Mouse (Mus musculus) layer of hippocampus, adult 2 months (tissue): Measurements from ENCODE around the gene Gm15127. TPM values are rescaled to one million over a fixed set of nuclear protein-coding genes. Genes with fewer than 3 reads are reported as not detected.
"Not testable (repeated sequence)": the region's sequence is repeated elsewhere in the genome, so short reads cannot be mapped to it uniquely, and the experiment has no call there.

Experiments
- DNase-seq, 2 experiments: peaks; one replicate each; pipeline ENCODE4 v3.0.0; 2022; ENCODE audit warnings: low spot score in 2 of 2
- H3K27ac ChIP-seq: fragments of 200-600 bp; 2 replicates; pipeline ENCODE4 v1.8.1; 2022
- H3K4me3 ChIP-seq: fragments of 200-600 bp; 2 replicates; pipeline ENCODE4 v1.8.1; 2022; ENCODE audit warnings: mild to moderate bottlenecking
- long read RNA-seq, 2 experiments: library from polyadenylated mRNA; stranded (forward); transcript quantifications; one replicate each; pipeline ENCODE4 v2.0.0; 2021; ENCODE audit warnings: borderline mapping rate in 2 of 2
- total RNA-seq, 2 experiments: library from RNA; stranded (reverse); gene quantifications; 2 replicates each; pipeline ENCODE4 v1.2.3; 2021

Gene Gm15127
- not detected for total RNA-seq
- long read RNA-seq, experiment 1, result 0 reads
- long read RNA-seq, experiment 2, result 0 reads

DNA sequence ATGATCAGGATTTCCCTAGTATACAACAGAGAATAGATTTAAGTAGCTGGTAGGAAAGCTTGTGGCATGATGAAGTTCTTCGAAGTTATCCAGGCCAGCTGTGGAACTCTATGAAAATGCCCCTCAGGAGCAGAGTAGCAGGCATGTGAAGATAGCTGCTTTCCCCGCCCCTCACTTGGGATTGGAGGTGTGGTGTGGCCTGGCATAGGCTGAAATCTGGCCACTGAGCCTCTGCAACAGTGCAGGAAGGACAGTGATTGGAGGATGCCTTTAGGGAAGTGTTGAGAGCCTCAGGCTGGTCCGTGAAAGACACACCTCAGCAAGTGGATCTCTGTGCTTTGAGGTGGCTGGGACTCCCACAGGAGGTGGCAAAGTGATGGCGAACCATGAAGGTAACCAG is at the start of gene Gm15127:
Gene Gm15127, plus strand, starts transcription at position 301 of the 400 bp plus-strand sequence.
- not testable (repeated sequence) for H3K27ac ChIP-seq, H3K4me3 ChIP-seq, DNase-seq

DNA sequence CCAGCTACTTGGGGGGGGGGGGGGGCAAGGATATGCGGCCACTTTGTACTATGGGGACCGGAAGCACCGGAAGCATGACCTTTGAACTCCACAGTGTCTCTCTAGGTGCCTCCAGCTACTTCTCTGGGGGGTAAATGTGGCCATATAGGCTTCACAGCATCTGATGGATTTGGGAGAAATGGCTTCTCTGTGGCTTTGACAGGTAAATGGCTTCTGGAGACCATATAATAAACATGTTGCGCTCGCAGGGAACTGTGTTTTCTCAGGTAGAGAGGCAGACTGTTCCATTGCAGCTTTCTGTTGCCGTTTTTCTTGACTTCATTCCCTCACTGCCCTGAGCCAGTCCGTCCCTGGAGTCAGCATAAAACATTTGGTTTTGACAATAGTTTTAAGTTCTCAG is 48.3 kb upstream of the Gm15127 start, which contains the start of gene Gm8334:
Gene Gm8334, minus strand, starts transcription at position 101 of the 400 bp plus-strand sequence.
- not testable (repeated sequence) for H3K27ac ChIP-seq, DNase-seq, H3K4me3 ChIP-seq

DNA sequence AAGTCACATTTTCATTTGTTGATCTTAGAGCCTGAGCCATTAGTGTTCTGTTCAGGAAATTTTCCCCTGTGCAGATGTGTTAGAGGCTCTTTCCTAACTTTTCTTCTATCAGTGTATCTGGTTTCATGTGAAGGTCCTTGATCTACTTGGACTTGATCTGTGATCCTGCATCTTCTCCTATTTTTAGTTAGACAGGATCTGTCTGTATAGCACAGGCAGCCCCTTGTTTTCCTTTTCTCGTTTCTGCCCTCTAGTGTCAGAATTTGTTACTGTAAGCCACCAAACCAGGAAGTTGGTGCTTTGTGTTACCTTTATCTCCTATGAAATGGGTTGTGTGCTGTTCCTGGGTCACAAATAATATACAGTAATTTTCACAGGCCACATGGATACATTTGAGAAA is 12.9 kb downstream of the Gm15127 start:
- H3K4me3 ChIP-seq, DNase-seq, H3K27ac ChIP-seq: not testable (repeated sequence)

Other genes with a start within 250 kb of the Gm15127 start
- not detected for gene Gm15114, start 174.6 kb upstream of the Gm15127 start, total RNA-seq
- gene Gm8334, start 48.4 kb upstream of the Gm15127 start, total RNA-seq, result not detected
- not detected for gene Luzp4, start 194.0 kb downstream of the Gm15127 start, total RNA-seq